Mouse (Mus musculus) forebrain, embryonic 12.5 days (tissue): ENCODE data around the gene Tnks1bp1. TPM values are rescaled to one million over a fixed set of nuclear protein-coding genes. Genes with fewer than 3 reads are reported as not detected.

ENCODE experiments used
- ATAC-seq: fragments of 200-750 bp; cut with Nextera tagmentation; 2 replicates; pipeline ENCODE4 v1.8.0; 2017; ENCODE audit warnings: moderate TSS enrichment; ENCODE audit not compliant: low FRiP score
- H3K27ac ChIP-seq: fragments of 300-500 bp; sonication (generic); 2 replicates; pipeline ENCODE4 v1.5.1; 2016; ENCODE audit warnings: mild to moderate bottlenecking
- H3K27me3 ChIP-seq: fragments of 300-500 bp; sonication (generic); 2 replicates; pipeline ENCODE4 v1.6.1; 2016; ENCODE audit warnings: mild to moderate bottlenecking
- H3K36me3 ChIP-seq: fragments of 300-500 bp; sonication (generic); replicated peaks from 2 replicates; pipeline ENCODE4 v1.6.1; 2016; ENCODE audit warnings: mild to moderate bottlenecking
- H3K4me1 ChIP-seq: fragments of 300-500 bp; sonication (generic); 2 replicates; pipeline ENCODE4 v1.6.1; 2016
- H3K4me2 ChIP-seq: fragments of 300-500 bp; sonication (generic); 2 replicates; pipeline ENCODE4 v1.6.1; 2016; ENCODE audit warnings: mild to moderate bottlenecking, moderate library complexity
- H3K4me3 ChIP-seq: fragments of 300-500 bp; sonication (generic); replicated peaks from 2 replicates; pipeline ENCODE4 v1.5.1; 2016; ENCODE audit warnings: mild to moderate bottlenecking
- H3K9ac ChIP-seq: fragments of 300-500 bp; sonication (generic); 2 replicates; pipeline ENCODE4 v1.6.1; 2016; ENCODE audit warnings: mild to moderate bottlenecking
- H3K9me3 ChIP-seq: fragments of 300-500 bp; sonication (generic); 2 replicates; pipeline ENCODE4 v1.6.1; 2016
- WGBS: fragments of 180-500 bp; shearing (Covaris S2); methylation state at CpG from one replicate; pipeline ENCODE4 v1.1.7; 2016; 5-methylcytosine and 5-hydroxymethylcytosine counted together
- polyA plus RNA-seq: library from polyadenylated mRNA; unstranded; fragments of >200 nt; fragmentation: Nextera tagmentation; extraction: Ambion mirVana; gene quantifications from 2 replicates; pipeline ENCODE4 v1.2.1, GENCODE M21; 2016

Tnks1bp1 gene
- polyA plus RNA-seq, 1 experiment from 2014 or later, result 39.7 TPM

DNA sequence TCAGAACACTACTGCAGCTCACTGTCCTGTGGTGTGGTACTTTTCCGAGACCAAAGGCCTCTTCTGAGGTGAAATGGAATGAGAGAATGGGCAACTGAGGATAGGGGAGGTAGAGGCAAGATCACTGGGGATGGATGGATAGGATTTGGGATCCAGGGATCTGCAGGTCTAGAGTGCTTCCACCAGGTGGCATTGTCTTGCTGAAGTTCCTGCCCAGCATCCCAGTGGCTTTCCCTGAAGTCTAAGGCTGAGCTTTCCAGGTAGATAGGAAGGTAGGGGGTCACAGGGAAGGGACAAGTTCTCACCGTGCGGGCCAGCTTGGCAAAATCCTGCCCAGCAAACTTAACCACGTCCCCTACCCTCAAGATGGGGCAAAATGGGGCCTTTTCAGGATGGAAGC, 25.8 kb upstream of the Tnks1bp1 start:
- no peaks in the 10 kb centered on the region for H3K27me3 ChIP-seq
- no peak overlapping the region for H3K9ac ChIP-seq
- no peak for ATAC-seq
- no peak overlapping the region for H3K4me2 ChIP-seq
- H3K4me3 ChIP-seq, result no peak overlapping the region
- H3K27ac ChIP-seq, result no peak overlapping the region
- no peaks in the 10 kb centered on the region for H3K4me1 ChIP-seq
- H3K36me3 ChIP-seq, result no peaks in the 10 kb centered on the region
- no peaks in the 10 kb centered on the region for H3K9me3 ChIP-seq
- WGBS, result 21% methylated on average over 4 of the region's 4 CpGs

GRCm38 (mm10) chr2:85026178-85026577, 21.6 kb upstream of the Tnks1bp1 start:
- no peaks in the 10 kb centered on the region for H3K9me3 ChIP-seq
- H3K4me2 ChIP-seq, result no peak overlapping the region
- 91% methylated on average over 3 of the region's 3 CpGs for WGBS
- no peak overlapping the region for H3K27ac ChIP-seq
- ATAC-seq, result no peak
- no peaks in the 10 kb centered on the region for H3K36me3 ChIP-seq
- no peak overlapping the region for H3K9ac ChIP-seq
- H3K4me1 ChIP-seq, result no peaks in the 10 kb centered on the region
- no peak overlapping the region for H3K4me3 ChIP-seq
- H3K27me3 ChIP-seq, result no peaks in the 10 kb centered on the region

GRCm38 (mm10) chr2:85027281-85027680, 20.5 kb upstream of the Tnks1bp1 start:
- no peak overlapping the region for H3K4me3 ChIP-seq
- no peaks in the 10 kb centered on the region for H3K36me3 ChIP-seq
- ATAC-seq, result no peak
- H3K27me3 ChIP-seq, result no peaks in the 10 kb centered on the region
- no peak overlapping the region for H3K9ac ChIP-seq
- no peak overlapping the region for H3K27ac ChIP-seq
- H3K9me3 ChIP-seq, result no peaks in the 10 kb centered on the region
- no peaks in the 10 kb centered on the region for H3K4me1 ChIP-seq
- H3K4me2 ChIP-seq, result no peak overlapping the region
- WGBS, result 79% methylated on average over 5 of the region's 5 CpGs

- 71% methylated on average over 6 of the region's 6 CpGs for WGBS
- no peak overlapping the region for H3K4me3 ChIP-seq
- H3K36me3 ChIP-seq, result no peaks in the 10 kb centered on the region
Measured at GRCm38 (mm10) chr2:85029897-85030296, 17.9 kb upstream of the Tnks1bp1 start.

DNA sequence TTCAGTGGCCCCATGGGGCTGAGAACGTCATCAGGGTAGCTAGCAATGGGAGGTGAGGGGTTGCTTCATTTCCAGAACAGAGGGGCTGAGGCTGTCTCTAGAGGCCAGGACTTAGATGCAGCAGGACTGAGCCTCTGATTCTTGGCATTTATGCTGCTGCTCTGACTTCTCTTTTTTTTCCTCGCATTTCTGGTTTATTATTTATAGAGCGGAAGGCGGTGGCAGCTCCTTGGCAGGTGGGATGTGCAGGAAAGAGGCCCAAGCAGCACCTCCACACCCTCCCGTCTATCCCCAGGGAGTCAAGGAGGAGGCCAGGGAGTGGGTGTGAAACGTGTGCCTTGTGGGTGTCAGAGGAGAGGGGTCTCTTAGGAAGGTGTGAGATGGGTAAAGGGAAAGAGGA, 16.8 kb upstream of the Tnks1bp1 start:
- Histone ChIP-seq H3K4me2 (no peak overlapping the region), H3K4me3 (no peak overlapping the region), H3K4me1 (peaks cover 1% of the 10 kb centered on the region; the same call in 1 of the 2 replicates), H3K9ac (no peak overlapping the region), H3K27me3 (peaks cover 3% of the 10 kb centered on the region; the same call in 1 of the 2 replicates), H3K36me3 (no peaks in the 10 kb centered on the region), H3K27ac (no peak overlapping the region), H3K9me3 (no peaks in the 10 kb centered on the region)
- no peak for ATAC-seq
- 75% methylated on average over 6 of the region's 6 CpGs for WGBS

More at GRCm38 (mm10) chr2:85029897-85030296, 17.9 kb upstream of the Tnks1bp1 start:
- Histone ChIP-seq H3K9me3 (no peaks in the 10 kb centered on the region), H3K27me3 (peaks cover 3% of the 10 kb centered on the region; the same call in 1 of the 2 replicates), H3K9ac (no peak overlapping the region), H3K27ac (no peak overlapping the region), H3K4me2 (no peak overlapping the region), H3K4me1 (no peaks in the 10 kb centered on the region)
- ATAC-seq, result no peak

DNA sequence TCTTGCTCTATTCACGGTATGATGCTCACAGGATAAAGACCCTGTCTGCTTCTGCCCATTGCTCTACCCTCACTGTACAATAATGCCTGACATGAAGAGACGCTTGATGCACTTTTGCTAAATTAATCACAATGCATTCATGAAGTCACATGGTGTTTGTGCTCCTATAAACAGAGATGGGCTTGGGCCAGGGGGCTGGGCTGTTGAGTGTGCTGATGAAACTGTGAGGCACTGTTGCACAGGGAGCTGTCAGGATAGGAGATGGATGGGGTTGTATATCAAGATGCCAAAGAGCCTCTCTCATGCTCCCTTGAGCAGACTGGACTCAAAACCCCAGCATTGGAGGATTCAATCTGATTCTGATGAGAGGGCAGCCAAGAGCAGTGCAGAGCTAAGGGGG, 14.7 kb upstream of the Tnks1bp1 start:
- Histone ChIP-seq H3K27me3 (peaks cover 3% of the 10 kb centered on the region; the same call in 1 of the 2 replicates), H3K9ac (no peak overlapping the region), H3K9me3 (no peaks in the 10 kb centered on the region), H3K4me3 (no peak overlapping the region), H3K36me3 (no peaks in the 10 kb centered on the region), H3K4me1 (peaks cover 12% of the 10 kb centered on the region), H3K27ac (no peak overlapping the region), H3K4me2 (no peak overlapping the region)
- ATAC-seq, result no peak
- 87% methylated on average over 2 of the region's 2 CpGs for WGBS

- no peaks in the 10 kb centered on the region for H3K9me3 ChIP-seq
- peaks cover under 1% of the 10 kb centered on the region; the same call in 1 of the 2 replicates for H3K36me3 ChIP-seq
- H3K4me2 ChIP-seq, result no peak overlapping the region
- H3K27ac ChIP-seq, result no peak overlapping the region
- peaks cover 3% of the 10 kb centered on the region; the same call in 1 of the 2 replicates for H3K27me3 ChIP-seq
- H3K4me3 ChIP-seq, result no peak overlapping the region
- no peak for ATAC-seq
- peaks cover 18% of the 10 kb centered on the region for H3K4me1 ChIP-seq
- no peak overlapping the region for H3K9ac ChIP-seq
- 85% methylated on average over 7 of the region's 7 CpGs for WGBS
Measured at GRCm38 (mm10) chr2:85034169-85034568, 13.7 kb upstream of the Tnks1bp1 start.

GRCm38 (mm10) chr2:85036507-85037046, 11.2 kb upstream of the Tnks1bp1 start:
- peak overlapping the region; percentile 76 for H3K4me3 ChIP-seq
- H3K4me1 ChIP-seq, result peaks cover 18% of the 10 kb centered on the region
- H3K9ac ChIP-seq, result peak overlapping the region; percentile 92
- ATAC-seq, result peak; percentile 57
- H3K4me2 ChIP-seq, result peak overlapping the region; percentile 82
- H3K27me3 ChIP-seq, result peaks cover 3% of the 10 kb centered on the region; the same call in 1 of the 2 replicates
- H3K36me3 ChIP-seq, result peaks cover 24% of the 10 kb centered on the region
- H3K27ac ChIP-seq, result peak overlapping the region; percentile 85; the same call in 1 of the 2 replicates
- WGBS, result 9% methylated on average over 11 of the region's 11 CpGs
- H3K9me3 ChIP-seq, result no peaks in the 10 kb centered on the region

DNA sequence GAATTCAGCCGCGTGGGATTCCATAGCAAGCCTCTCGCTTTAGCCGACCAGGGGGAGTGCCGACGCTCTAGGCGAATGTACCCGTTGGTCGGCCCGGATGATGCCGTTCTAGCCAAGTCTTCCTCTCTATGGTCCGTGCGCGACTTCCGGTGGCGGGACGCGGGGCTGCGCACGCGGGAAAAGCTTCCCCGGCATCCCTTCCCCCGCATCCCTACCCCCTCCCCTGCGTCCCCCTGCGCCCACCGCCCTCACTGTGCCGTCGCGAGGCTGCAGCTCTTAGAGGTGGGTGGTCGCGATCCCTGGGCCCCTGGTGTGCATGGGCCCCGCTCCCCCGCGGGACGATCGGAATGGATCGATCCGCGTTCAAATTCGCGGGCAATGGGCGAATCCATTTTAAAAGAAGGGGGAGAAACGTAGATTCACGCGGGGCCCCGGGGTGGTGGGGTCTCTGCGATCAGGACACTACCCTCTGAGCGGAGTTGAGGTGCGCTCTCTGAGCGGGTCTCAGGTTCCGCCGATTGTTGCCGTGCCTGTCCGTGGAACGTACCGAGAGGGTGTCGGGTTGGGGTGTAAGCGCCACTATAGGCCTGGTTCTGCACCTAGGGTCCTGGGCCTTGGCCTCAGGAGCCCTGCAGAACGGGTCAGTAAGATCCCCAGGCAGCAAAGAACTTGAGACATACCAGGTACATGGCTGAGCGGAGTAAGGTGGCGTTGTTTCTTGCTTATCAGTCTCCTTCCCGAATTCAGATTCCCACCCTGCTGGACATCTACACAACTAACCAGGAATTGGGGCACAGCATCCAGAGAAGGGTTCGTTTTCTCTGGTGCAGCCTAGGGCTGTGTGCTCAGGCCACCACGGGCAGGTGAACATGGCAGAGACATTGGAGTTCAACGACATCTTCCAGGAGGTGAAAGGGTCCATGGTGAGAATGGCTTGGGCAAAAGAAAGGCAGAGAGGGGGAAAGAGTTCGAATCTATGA, 10.5 kb upstream of the Tnks1bp1 start, which contains the start of the genes Ssrp1 and P2rx3:
Gene Ssrp1 (plus strand): TSS at position 188 of the 980 bp plus-strand sequence.
Gene P2rx3 (minus strand): TSS at position 416 of the 980 bp plus-strand sequence.
- H3K9me3 ChIP-seq, result no peaks in the 10 kb centered on the region
- peak within 1 kb of the TSS; percentile 92 for H3K9ac ChIP-seq
- peaks cover 32% of the 10 kb centered on the region for H3K36me3 ChIP-seq
- peak within 1 kb of the TSS; percentile 82 for H3K4me2 ChIP-seq
- H3K4me1 ChIP-seq, result peaks cover 18% of the 10 kb centered on the region
- peak within 1 kb of the TSS; percentile 76 for H3K4me3 ChIP-seq
- peaks cover 3% of the 10 kb centered on the region; the same call in 1 of the 2 replicates for H3K27me3 ChIP-seq
- WGBS, result 2% methylated on average over 66 of the region's 66 CpGs
- H3K27ac ChIP-seq, result peak within 1 kb of the TSS; percentile 85
- peak; percentile 96 for ATAC-seq

DNA sequence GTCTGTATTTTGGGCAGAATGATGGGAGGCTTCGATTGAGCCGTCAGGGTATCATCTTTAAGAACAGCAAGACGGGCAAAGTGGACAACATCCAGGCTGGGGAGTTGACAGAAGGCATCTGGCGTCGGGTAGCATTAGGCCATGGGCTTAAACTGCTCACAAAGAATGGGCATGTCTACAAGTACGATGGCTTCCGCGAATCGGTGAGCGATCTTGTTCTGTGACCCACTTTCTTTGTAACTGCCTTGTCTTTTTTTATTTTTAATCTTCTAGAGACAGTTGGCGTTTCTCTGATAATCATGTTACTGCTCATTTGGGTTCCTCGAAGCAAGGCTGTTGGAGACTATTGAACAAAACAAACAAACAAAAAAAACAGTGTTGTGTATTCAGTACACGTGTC, 9.5 kb upstream of the Tnks1bp1 start:
- peak overlapping the region; percentile 82 for H3K4me2 ChIP-seq
- H3K4me1 ChIP-seq, result peaks cover 18% of the 10 kb centered on the region
- no peaks in the 10 kb centered on the region for H3K9me3 ChIP-seq
- no peaks in the 10 kb centered on the region; the same call in 1 of the 2 replicates for H3K27me3 ChIP-seq
- no peak overlapping the region for H3K27ac ChIP-seq
- 80% methylated on average over 13 of the region's 13 CpGs for whole genome bisulfite sequencing
- H3K4me3 ChIP-seq, result peak overlapping the region; percentile 76
- H3K36me3 ChIP-seq, result peaks cover 42% of the 10 kb centered on the region
- no peak for ATAC-seq
- peak overlapping the region; percentile 92 for H3K9ac ChIP-seq

DNA sequence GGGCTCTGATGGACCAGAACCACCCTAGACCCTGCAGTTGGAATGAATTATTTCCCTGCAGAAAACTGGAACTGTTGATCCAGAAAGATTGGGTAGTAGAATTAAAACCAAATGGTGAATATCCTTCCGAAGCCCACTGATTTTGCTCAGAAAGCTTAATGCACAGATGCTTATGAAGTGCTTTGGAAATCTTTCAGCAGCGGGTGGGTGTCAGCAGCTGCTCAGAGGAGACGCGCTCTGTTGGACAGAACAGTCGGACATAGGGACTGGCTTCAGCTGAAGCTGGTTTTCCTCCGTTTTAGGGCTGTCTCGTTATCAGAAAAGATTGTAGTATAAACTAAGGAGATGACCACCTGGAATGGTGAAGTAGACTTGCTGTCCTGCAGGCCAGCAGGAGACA, 4.2 kb upstream of the Tnks1bp1 start:
- Histone ChIP-seq H3K4me3 (no peak overlapping the region), H3K36me3 (peaks cover 78% of the 10 kb centered on the region), H3K4me2 (no peak overlapping the region), H3K4me1 (peaks cover 13% of the 10 kb centered on the region), H3K27me3 (no peaks in the 10 kb centered on the region), H3K27ac (no peak overlapping the region), H3K9ac (no peak overlapping the region), H3K9me3 (no peaks in the 10 kb centered on the region)
- 94% methylated on average over 7 of the region's 7 CpGs for WGBS
- no peak for ATAC-seq

GRCm38 (mm10) chr2:85046222-85046621, 1.6 kb upstream of the Tnks1bp1 start:
- WGBS, result 68% methylated on average over 8 of the region's 8 CpGs
- Histone ChIP-seq H3K4me3 (no peak overlapping the region), H3K36me3 (peaks cover 57% of the 10 kb centered on the region), H3K4me1 (peaks cover 37% of the 10 kb centered on the region), H3K27me3 (no peaks in the 10 kb centered on the region), H3K27ac (no peak overlapping the region), H3K4me2 (no peak overlapping the region), H3K9ac (no peak overlapping the region), H3K9me3 (no peaks in the 10 kb centered on the region)
- ATAC-seq, result no peak
